Mouse (Mus musculus) forebrain, embryonic 13.5 days (tissue): ENCODE data around the gene Ccnyl1. TPM values are rescaled to one million over a fixed set of nuclear protein-coding genes. Genes with fewer than 3 reads are reported as not detected.

Experiments used
- ATAC-seq: fragments of 200-750 bp; cut with Nextera tagmentation; 2 replicates; pipeline ENCODE4 v1.8.0; 2017
- H3K27ac ChIP-seq: fragments of 300-500 bp; sonication (generic); 2 replicates; pipeline ENCODE4 v1.5.1; 2015; ENCODE audit warnings: inconsistent platforms, mild to moderate bottlenecking, moderate library complexity
- H3K27me3 ChIP-seq: fragments of 300-500 bp; sonication (generic); 2 replicates; pipeline ENCODE4 v1.6.1; 2015; ENCODE audit warnings: mild to moderate bottlenecking, inconsistent platforms
- H3K36me3 ChIP-seq: fragments of 300-500 bp; sonication (generic); 2 replicates; pipeline ENCODE4 v1.6.1; 2015; ENCODE audit warnings: mild to moderate bottlenecking, inconsistent platforms; ENCODE audit not compliant: poor library complexity, severe bottlenecking
- H3K4me1 ChIP-seq: fragments of 300-500 bp; sonication (generic); 2 replicates; pipeline ENCODE4 v1.6.1; 2015; ENCODE audit warnings: inconsistent platforms
- H3K4me2 ChIP-seq: fragments of 300-500 bp; sonication (generic); 2 replicates; pipeline ENCODE4 v1.6.1; 2015; ENCODE audit warnings: inconsistent platforms, mild to moderate bottlenecking, moderate library complexity
- H3K4me3 ChIP-seq: fragments of 300-500 bp; sonication (generic); 2 replicates; pipeline ENCODE4 v1.5.1; 2015; ENCODE audit warnings: mild to moderate bottlenecking, inconsistent platforms
- H3K9ac ChIP-seq: fragments of 300-500 bp; sonication (generic); 2 replicates; pipeline ENCODE4 v1.6.1; 2015; ENCODE audit warnings: mild to moderate bottlenecking, inconsistent platforms
- H3K9me3 ChIP-seq: fragments of 300-500 bp; sonication (generic); replicated peaks from 2 replicates; pipeline ENCODE4 v1.6.1; 2016; ENCODE audit warnings: inconsistent platforms
- whole genome bisulfite sequencing: fragments of 180-500 bp; shearing (Covaris S2); methylation state at CpG from one replicate; pipeline ENCODE4 v1.1.7; 2015; 5-methylcytosine and 5-hydroxymethylcytosine counted together
- polyA plus RNA-seq: library from polyadenylated mRNA; unstranded; fragments of >200 nt; fragmentation: Nextera tagmentation; extraction: Ambion mirVana; gene quantifications from 2 replicates; pipeline ENCODE4 v1.2.1, GENCODE M21; 2015

The Ccnyl1 gene
- polyA plus RNA-seq, 1 experiment from 2014 or later = 4.2 TPM

- no peak overlapping the region for H3K4me3 ChIP-seq
- 84% methylated on average over 6 of the region's 6 CpGs for WGBS
Measured at GRCm38 (mm10) chr1:64676060-64676839, 14.0 kb upstream of the Ccnyl1 start.

GRCm38 (mm10) chr1:64681499-64681898 lies 8.8 kb upstream of the Ccnyl1 start:
- ATAC-seq = no peak
- Histone ChIP-seq H3K36me3 (no peaks in the 10 kb centered on the region), H3K9me3 (no peaks in the 10 kb centered on the region), H3K27me3 (no peaks in the 10 kb centered on the region), H3K27ac (no peak overlapping the region), H3K4me3 (no peak overlapping the region), H3K4me1 (no peaks in the 10 kb centered on the region), H3K9ac (no peak overlapping the region), H3K4me2 (no peak overlapping the region)
- WGBS = 95% methylated on average over 3 of the region's 3 CpGs

More at GRCm38 (mm10) chr1:64676060-64676839, 14.0 kb upstream of the Ccnyl1 start:
- no peak overlapping the region for H3K9ac ChIP-seq
- H3K27ac ChIP-seq = no peak overlapping the region
- no peaks in the 10 kb centered on the region for H3K27me3 ChIP-seq
- H3K36me3 ChIP-seq = no peaks in the 10 kb centered on the region
- H3K9me3 ChIP-seq = no peaks in the 10 kb centered on the region
- H3K4me2 ChIP-seq = no peak overlapping the region
- no peak for ATAC-seq
- no peaks in the 10 kb centered on the region for H3K4me1 ChIP-seq

GRCm38 (mm10) chr1:64683039-64683438 lies 7.2 kb upstream of the Ccnyl1 start:
- Histone ChIP-seq H3K27ac (no peak overlapping the region), H3K4me1 (no peaks in the 10 kb centered on the region), H3K9ac (no peak overlapping the region), H3K4me2 (no peak overlapping the region), H3K4me3 (no peak overlapping the region), H3K27me3 (no peaks in the 10 kb centered on the region), H3K36me3 (no peaks in the 10 kb centered on the region), H3K9me3 (no peaks in the 10 kb centered on the region)
- WGBS = 95% methylated on average over 3 of the region's 3 CpGs
- ATAC-seq = no peak

GRCm38 (mm10) chr1:64684440-64684839 lies 5.8 kb upstream of the Ccnyl1 start:
- no peaks in the 10 kb centered on the region for H3K27me3 ChIP-seq
- ATAC-seq = no peak
- H3K9ac ChIP-seq = no peak overlapping the region
- no peak overlapping the region for H3K4me2 ChIP-seq
- H3K4me3 ChIP-seq = no peak overlapping the region
- WGBS = 93% methylated on average over 2 of the region's 2 CpGs
- no peaks in the 10 kb centered on the region for H3K36me3 ChIP-seq
- H3K4me1 ChIP-seq = peaks cover under 1% of the 10 kb centered on the region
- no peak overlapping the region for H3K27ac ChIP-seq
- H3K9me3 ChIP-seq = no peaks in the 10 kb centered on the region

GRCm38 (mm10) chr1:64688046-64688445 lies 2.2 kb upstream of the Ccnyl1 start:
- Histone ChIP-seq H3K9ac (no peak overlapping the region), H3K27me3 (no peaks in the 10 kb centered on the region), H3K27ac (no peak overlapping the region), H3K9me3 (no peaks in the 10 kb centered on the region), H3K4me2 (no peak overlapping the region), H3K4me3 (no peak overlapping the region), H3K4me1 (peaks cover 24% of the 10 kb centered on the region), H3K36me3 (no peaks in the 10 kb centered on the region)
- WGBS = 91% methylated on average over 4 of the region's 4 CpGs
- ATAC-seq = no peak

GRCm38 (mm10) chr1:64689561-64690212 lies 568 bp upstream of the Ccnyl1 start:
- Histone ChIP-seq H3K4me3 (peak overlapping the region; percentile 92), H3K4me2 (peak overlapping the region; percentile 72), H3K9me3 (no peaks in the 10 kb centered on the region), H3K27ac (no peak overlapping the region), H3K27me3 (no peaks in the 10 kb centered on the region), H3K4me1 (peaks cover 29% of the 10 kb centered on the region), H3K36me3 (no peaks in the 10 kb centered on the region), H3K9ac (peak overlapping the region; percentile 61)
- no peak for ATAC-seq
- WGBS = 25% methylated on average over 9 of the region's 9 CpGs

GRCm38 (mm10) chr1:64691121-64691551 lies 881 bp downstream of the Ccnyl1 start:
- Histone ChIP-seq H3K27ac (peak overlapping the region; percentile 54), H3K4me1 (peaks cover 29% of the 10 kb centered on the region), H3K4me2 (peak overlapping the region; percentile 78), H3K4me3 (peak overlapping the region; percentile 92), H3K9me3 (no peaks in the 10 kb centered on the region), H3K27me3 (no peaks in the 10 kb centered on the region), H3K36me3 (no peaks in the 10 kb centered on the region), H3K9ac (peak overlapping the region; percentile 89)
- under 1% methylated on average over 41 of the region's 55 CpGs for WGBS
- peak; percentile 0 for ATAC-seq

GRCm38 (mm10) chr1:64691581-64691980 lies 1.3 kb downstream of the Ccnyl1 start:
- ATAC-seq = no peak
- Histone ChIP-seq H3K4me2 (peak overlapping the region; percentile 78), H3K9ac (peak overlapping the region; percentile 89), H3K4me3 (peak overlapping the region; percentile 92), H3K9me3 (no peaks in the 10 kb centered on the region), H3K4me1 (peaks cover 29% of the 10 kb centered on the region), H3K27ac (no peak overlapping the region), H3K27me3 (no peaks in the 10 kb centered on the region), H3K36me3 (no peaks in the 10 kb centered on the region)
- WGBS = 2% methylated on average over 9 of the region's 9 CpGs

- ATAC-seq = no peak
- 89% methylated on average over 3 of the region's 3 CpGs for WGBS
- no peak overlapping the region for H3K9ac ChIP-seq
- no peaks in the 10 kb centered on the region for H3K27me3 ChIP-seq
- H3K9me3 ChIP-seq = no peaks in the 10 kb centered on the region
- H3K4me2 ChIP-seq = no peak overlapping the region
- no peak overlapping the region for H3K4me3 ChIP-seq
- H3K36me3 ChIP-seq = no peaks in the 10 kb centered on the region
- H3K27ac ChIP-seq = no peak overlapping the region
- peaks cover 21% of the 10 kb centered on the region for H3K4me1 ChIP-seq
Measured at GRCm38 (mm10) chr1:64695156-64695555, 4.9 kb downstream of the Ccnyl1 start.

- no peak overlapping the region for H3K4me3 ChIP-seq
- no peak overlapping the region for H3K9ac ChIP-seq
- peaks cover 6% of the 10 kb centered on the region; the same call in 1 of the 2 replicates for H3K36me3 ChIP-seq
- H3K9me3 ChIP-seq = no peaks in the 10 kb centered on the region
- H3K27ac ChIP-seq = no peak overlapping the region
- no peak for ATAC-seq
- H3K27me3 ChIP-seq = no peaks in the 10 kb centered on the region
- no peaks in the 10 kb centered on the region for H3K4me1 ChIP-seq
- WGBS = 89% methylated on average over 3 of the region's 3 CpGs
- H3K4me2 ChIP-seq = no peak overlapping the region
Measured at GRCm38 (mm10) chr1:64701780-64702179, 11.5 kb downstream of the Ccnyl1 start.

GRCm38 (mm10) chr1:64705230-64705629 lies 15.0 kb downstream of the Ccnyl1 start:
- ATAC-seq = no peak
- H3K36me3 ChIP-seq = peaks cover 8% of the 10 kb centered on the region; the same call in 1 of the 2 replicates
- no peak overlapping the region for H3K27ac ChIP-seq
- no peaks in the 10 kb centered on the region for H3K27me3 ChIP-seq
- no peak overlapping the region for H3K9ac ChIP-seq
- H3K4me3 ChIP-seq = no peak overlapping the region
- no peak overlapping the region for H3K4me2 ChIP-seq
- no peaks in the 10 kb centered on the region for H3K9me3 ChIP-seq
- 48% methylated on average over 6 of the region's 6 CpGs for WGBS
- no peaks in the 10 kb centered on the region for H3K4me1 ChIP-seq

GRCm38 (mm10) chr1:64706610-64707009 lies 16.4 kb downstream of the Ccnyl1 start:
- Histone ChIP-seq H3K4me3 (no peak overlapping the region), H3K9ac (no peak overlapping the region), H3K27me3 (no peaks in the 10 kb centered on the region), H3K4me1 (no peaks in the 10 kb centered on the region), H3K36me3 (peaks cover 8% of the 10 kb centered on the region; the same call in 1 of the 2 replicates), H3K9me3 (no peaks in the 10 kb centered on the region), H3K27ac (no peak overlapping the region), H3K4me2 (no peak overlapping the region)
- ATAC-seq = no peak
- WGBS = 89% methylated on average over 2 of the region's 2 CpGs
